Mouse (Mus musculus) macrophage (primary cell): Measurements from ENCODE around the gene Gm11060. TPM values are rescaled to one million over a fixed set of nuclear protein-coding genes. Genes with fewer than 3 reads are reported as not detected.

Source experiments
- polyA plus RNA-seq: library from polyadenylated mRNA; stranded (reverse); fragments of 250-400 nt; gene quantifications from 3 replicates; pipeline ENCODE4 v1.2.4, GENCODE M21; 2018; ENCODE audit warnings: inconsistent platforms

Gene Gm11060
- polyA plus RNA-seq, 1 experiment from 2014 or later, result not detected

Other genes with a start within 250 kb of the Gm11060 start
- gene Prrg4, start 242.1 kb upstream of the Gm11060 start, polyA plus RNA-seq, result 0.24 to 1.00 TPM (median 0.80 TPM) in 3 replicates
- 2.7 to 9.5 TPM (median 3.4 TPM) in 3 replicates for gene Ccdc73, start 224.2 kb upstream of the Gm11060 start, polyA plus RNA-seq
- gene Eif3m, start 74.9 kb upstream of the Gm11060 start, polyA plus RNA-seq, result 99.0 to 127 TPM (median 124 TPM) in 3 replicates
- gene Wt1, start 34.5 kb downstream of the Gm11060 start, polyA plus RNA-seq, result not detected in 3 replicates
- gene Them7, start 132.3 kb downstream of the Gm11060 start, polyA plus RNA-seq, result not detected in 3 replicates